Mouse (Mus musculus) gastrocnemius, postnatal 36 days (tissue): Measurements from ENCODE around the gene Prss34. TPM values are rescaled to one million over a fixed set of nuclear protein-coding genes. Genes with fewer than 3 reads are reported as not detected.

Experiments
- DNase-seq, 2 experiments: peaks; one replicate each; pipeline ENCODE4 v3.0.0; 2022
- intact Hi-C: fragments of 180-260 bp; cut with DNase I; formaldehyde crosslinking; loops from one replicate; pipeline ENCODE4 v1.15.1; 2025
- long read RNA-seq, 2 experiments: library from polyadenylated mRNA; stranded (forward); transcript quantifications; one replicate each; pipeline ENCODE4 v2.0.0; 2021
- total RNA-seq, 2 experiments: library from RNA; stranded (reverse); gene quantifications; 2 replicates each; pipeline ENCODE4 v1.2.3; 2021

Prss34 gene
- total RNA-seq = under 1 TPM; 0.20 to 0.36 TPM
- long read RNA-seq, experiment 1, partial matches to known transcripts = 0 of 2 reads
- long read RNA-seq, experiment 1, other reads (novel, unspliced or antisense) = 0 of 2 reads
- long read RNA-seq, experiment 2, partial matches to known transcripts = 0 of 2 reads
- long read RNA-seq, experiment 2, other reads (novel, unspliced or antisense) = 0 of 2 reads

- DNase-seq = no peak
- intact Hi-C loops = no loop called here
These were observed at the start of gene Prss34 for GRCm38 (mm10) chr17:25298094-25298493. Prss34 (plus strand) TSS chr17:25298394.

GRCm38 (mm10) chr17:25250181-25250835, 47.9 kb upstream of the Prss34 start:
- intact Hi-C loops = no loop called here
- no peak for DNase-seq

- intact Hi-C loops = no loop called here
- no peak for DNase-seq
These were observed 45.6 kb upstream of the Prss34 start for GRCm38 (mm10) chr17:25252643-25253042.

- intact Hi-C loops = no loop called here
- no peak for DNase-seq
These were observed 44.4 kb upstream of the Prss34 start for GRCm38 (mm10) chr17:25253760-25254159.

- DNase-seq = no peak
- intact Hi-C loops = no loop called here
These were observed 43.1 kb upstream of the Prss34 start for GRCm38 (mm10) chr17:25255110-25255509.

- intact Hi-C loops = no loop called here
These were observed 41.9 kb upstream of the Prss34 start, which contains the start of gene Baiap3 for GRCm38 (mm10) chr17:25256140-25256754. Baiap3 (minus strand) TSS chr17:25256364.

GRCm38 (mm10) chr17:25257804-25258261, 40.4 kb upstream of the Prss34 start:
- no peak for DNase-seq
- intact Hi-C loops = no loop called here

More at GRCm38 (mm10) chr17:25256140-25256754, 41.9 kb upstream of the Prss34 start, which contains the start of gene Baiap3:
- DNase-seq = no peak

GRCm38 (mm10) chr17:25264453-25264852, 33.7 kb upstream of the Prss34 start:
- intact Hi-C loops = no loop called here
- no peak for DNase-seq

GRCm38 (mm10) chr17:25270795-25271335, 27.3 kb upstream of the Prss34 start:
- DNase-seq = no peak
- intact Hi-C loops = loop anchor here (5.0 kb wide), 1 partner anchor 84 kb away; the partner anchor contains the start of gene Unkl

GRCm38 (mm10) chr17:25272326-25272725, 25.9 kb upstream of the Prss34 start:
- intact Hi-C loops = loop anchor here (5.0 kb wide), 1 partner anchor 85 kb away; the partner anchor contains the start of gene Unkl
- no peak for DNase-seq

- intact Hi-C loops = loop anchor here (5.0 kb wide), 1 partner anchor 86 kb away; the partner anchor contains the start of gene Unkl
- DNase-seq = peak in 1 of 2 experiments; percentile 81
These were observed 25.1 kb upstream of the Prss34 start for GRCm38 (mm10) chr17:25272951-25273705.

- peak; percentile 89 to 99 for DNase-seq
- intact Hi-C loops = loop anchor here (5.0 kb wide), 1 partner anchor 87 kb away; the partner anchor contains the start of gene Unkl
These were observed 24.3 kb upstream of the Prss34 start for GRCm38 (mm10) chr17:25273706-25274501.

- no peak for DNase-seq
- intact Hi-C loops = loop anchor here (5.0 kb wide), 1 partner anchor 87 kb away; the partner anchor contains the start of gene Unkl
These were observed 23.4 kb upstream of the Prss34 start, which contains the start of gene Ube2i for GRCm38 (mm10) chr17:25274571-25275346. Ube2i (minus strand) TSS chr17:25274622.

- DNase-seq = no peak
- intact Hi-C loops = no loop called here
These were observed 22.4 kb upstream of the Prss34 start for GRCm38 (mm10) chr17:25275833-25276232.

- intact Hi-C loops = no loop called here
- no peak for DNase-seq
These were observed 16.1 kb upstream of the Prss34 start for GRCm38 (mm10) chr17:25282133-25282532.

GRCm38 (mm10) chr17:25285033-25285432, 13.2 kb upstream of the Prss34 start:
- intact Hi-C loops = no loop called here
- peak in 1 of 2 experiments; percentile 39 for DNase-seq

GRCm38 (mm10) chr17:25288842-25289241, 9.4 kb upstream of the Prss34 start:
- intact Hi-C loops = no loop called here
- DNase-seq = no peak

GRCm38 (mm10) chr17:25290411-25290810, 7.8 kb upstream of the Prss34 start:
- intact Hi-C loops = loop anchor here (5.0 kb wide), 1 partner anchor 82 kb away; no protein-coding TSS in a partner anchor

More at GRCm38 (mm10) chr17:25290411-25290810, 7.8 kb upstream of the Prss34 start:
- no peak for DNase-seq
